Mouse (Mus musculus): ENCODE results near the gene Bsg. TPM values are rescaled to one million over a fixed set of nuclear protein-coding genes. Genes with fewer than 3 reads are reported as not detected.
"Not testable (repeated sequence)": the region's sequence is repeated elsewhere in the genome, so short reads cannot be mapped to it uniquely, and the experiment has no call there.

The Bsg gene
- polyA plus RNA-seq, 1 experiment from 2014 or later = 1,233 TPM

GRCm38 (mm10) chr10:79748496-79748895 lies 44.2 kb downstream of the Bsg start:
- Histone ChIP-seq H3K36me3 (ENCODE audit: control insufficient read depth, insufficient read depth, low read length) (peaks cover 2% of the 10 kb centered on the region; the same call in 1 of the 2 replicates), H3K27me3 (ENCODE audit: control insufficient read depth, insufficient read depth, low read length) (no peaks in the 10 kb centered on the region), H3K4me3 (ENCODE audit: low read depth, low read length) (no peak overlapping the region), H3K9me3 (replicated peaks; ENCODE audit: control insufficient read depth, low read length) (no peaks in the 10 kb centered on the region), H3K4me2 (no peak overlapping the region), H3K27ac (ENCODE audit: low read depth, low read length) (no peak overlapping the region), H3K4me1 (ENCODE audit: control insufficient read depth, insufficient read depth, low read length) (peaks cover 7% of the 10 kb centered on the region), H3K9ac (ENCODE audit: low read depth, low read length) (no peak overlapping the region)
- 70% methylated on average over 6 of the region's 6 CpGs for WGBS (ENCODE audit: insufficient replicate concordance)
- no peak for ATAC-seq (replicated peaks; ENCODE audit: insufficient number of reproducible peaks, low FRiP score, low TSS enrichment)

GRCm38 (mm10) chr10:79754856-79755516 lies 50.7 kb downstream of the Bsg start, which contains the start of gene Fgf22:
TSS of gene Fgf22 (plus strand) at chr10:79755076.
- Histone ChIP-seq H3K36me3 (ENCODE audit: control insufficient read depth, insufficient read depth, low read length) (peaks cover 21% of the 10 kb centered on the region), H3K4me1 (ENCODE audit: control insufficient read depth, insufficient read depth, low read length) (peaks cover 7% of the 10 kb centered on the region; the same call in 1 of the 2 replicates), H3K9ac (ENCODE audit: low read depth, low read length) (0 out of 2 replicates have a peak within 1 kb of the TSS, but pooled peaks have one; percentile 28), H3K9me3 (replicated peaks; ENCODE audit: control insufficient read depth, low read length) (no peaks in the 10 kb centered on the region), H3K4me3 (ENCODE audit: low read depth, low read length) (peak within 1 kb of the TSS; percentile 36), H3K27ac (ENCODE audit: low read depth, low read length) (no peak within 1 kb of the TSS), H3K27me3 (ENCODE audit: control insufficient read depth, insufficient read depth, low read length) (no peaks in the 10 kb centered on the region), H3K4me2 (peak within 1 kb of the TSS; percentile 71)
- peak; percentile 73 for ATAC-seq (replicated peaks; ENCODE audit: insufficient number of reproducible peaks, low FRiP score, low TSS enrichment)
- WGBS (ENCODE audit: insufficient replicate concordance) = 2% methylated on average over 36 of the region's 36 CpGs

GRCm38 (mm10) chr10:79755854-79756253 lies 51.6 kb downstream of the Bsg start:
- H3K27me3 ChIP-seq (ENCODE audit: control insufficient read depth, insufficient read depth, low read length) = no peaks in the 10 kb centered on the region
- peaks cover 7% of the 10 kb centered on the region; the same call in 1 of the 2 replicates for H3K4me1 ChIP-seq (ENCODE audit: control insufficient read depth, insufficient read depth, low read length)
- no peak overlapping the region for H3K4me2 ChIP-seq
- H3K9me3 ChIP-seq (replicated peaks; ENCODE audit: control insufficient read depth, low read length) = no peaks in the 10 kb centered on the region
- no peak overlapping the region for H3K9ac ChIP-seq (ENCODE audit: low read depth, low read length)
- 80% methylated on average over 3 of the region's 3 CpGs for WGBS (ENCODE audit: insufficient replicate concordance)
- no peak for ATAC-seq (replicated peaks; ENCODE audit: insufficient number of reproducible peaks, low FRiP score, low TSS enrichment)
- no peak overlapping the region for H3K4me3 ChIP-seq (ENCODE audit: low read depth, low read length)
- H3K27ac ChIP-seq (ENCODE audit: low read depth, low read length) = no peak overlapping the region
- H3K36me3 ChIP-seq (ENCODE audit: control insufficient read depth, insufficient read depth, low read length) = peaks cover 25% of the 10 kb centered on the region

- no peaks in the 10 kb centered on the region for H3K27me3 ChIP-seq (ENCODE audit: control insufficient read depth, insufficient read depth, low read length)
- peaks cover 7% of the 10 kb centered on the region; the same call in 1 of the 2 replicates for H3K4me1 ChIP-seq (ENCODE audit: control insufficient read depth, insufficient read depth, low read length)
- ATAC-seq (replicated peaks; ENCODE audit: insufficient number of reproducible peaks, low FRiP score, low TSS enrichment) = no peak
- H3K9ac ChIP-seq (ENCODE audit: low read depth, low read length) = no peak overlapping the region
- H3K4me2 ChIP-seq = no peak overlapping the region
- H3K9me3 ChIP-seq (replicated peaks; ENCODE audit: control insufficient read depth, low read length) = no peaks in the 10 kb centered on the region
- H3K4me3 ChIP-seq (ENCODE audit: low read depth, low read length) = no peak overlapping the region
- H3K27ac ChIP-seq (ENCODE audit: low read depth, low read length) = no peak overlapping the region
- WGBS (ENCODE audit: insufficient replicate concordance) = 87% methylated on average over 24 of the region's 24 CpGs
- H3K36me3 ChIP-seq (ENCODE audit: control insufficient read depth, insufficient read depth, low read length) = peaks cover 33% of the 10 kb centered on the region
Measured at GRCm38 (mm10) chr10:79756660-79757059, 52.4 kb downstream of the Bsg start.

GRCm38 (mm10) chr10:79759675-79760074 lies 55.4 kb downstream of the Bsg start:
- Histone ChIP-seq H3K36me3 (ENCODE audit: control insufficient read depth, insufficient read depth, low read length) (peaks cover 40% of the 10 kb centered on the region), H3K4me1 (ENCODE audit: control insufficient read depth, insufficient read depth, low read length) (peaks cover 23% of the 10 kb centered on the region)
- not testable (repeated sequence) for H3K27ac ChIP-seq (ENCODE audit: low read depth, low read length); H3K9me3 ChIP-seq (replicated peaks; ENCODE audit: control insufficient read depth, low read length); H3K9ac ChIP-seq (ENCODE audit: low read depth, low read length); H3K4me3 ChIP-seq (ENCODE audit: low read depth, low read length); ATAC-seq (replicated peaks; ENCODE audit: insufficient number of reproducible peaks, low FRiP score, low TSS enrichment); H3K4me2 ChIP-seq; H3K27me3 ChIP-seq (ENCODE audit: control insufficient read depth, insufficient read depth, low read length)
- WGBS (ENCODE audit: insufficient replicate concordance) = 88% methylated on average over 1 of the region's 1 CpGs

GRCm38 (mm10) chr10:79760603-79761143 lies 56.4 kb downstream of the Bsg start:
- Histone ChIP-seq H3K27ac (ENCODE audit: low read depth, low read length) (no peak overlapping the region), H3K4me3 (ENCODE audit: low read depth, low read length) (no peak overlapping the region), H3K4me2 (no peak overlapping the region), H3K27me3 (ENCODE audit: control insufficient read depth, insufficient read depth, low read length) (no peaks in the 10 kb centered on the region), H3K9me3 (replicated peaks; ENCODE audit: control insufficient read depth, low read length) (no peaks in the 10 kb centered on the region), H3K4me1 (ENCODE audit: control insufficient read depth, insufficient read depth, low read length) (peaks cover 26% of the 10 kb centered on the region), H3K36me3 (ENCODE audit: control insufficient read depth, insufficient read depth, low read length) (peaks cover 40% of the 10 kb centered on the region), H3K9ac (ENCODE audit: low read depth, low read length) (no peak overlapping the region)
- ATAC-seq (replicated peaks; ENCODE audit: insufficient number of reproducible peaks, low FRiP score, low TSS enrichment) = no peak
- WGBS (ENCODE audit: insufficient replicate concordance) = 89% methylated on average over 11 of the region's 11 CpGs

Other genes starting within 250 kb of the Bsg start
- not detected in 2 replicates for gene Vmn2r83, start 235.8 kb upstream of the Bsg start, polyA plus RNA-seq (2014; fragmentation: Nextera tagmentation; extraction: Ambion mirVana)
- 14.2 and 15.6 TPM in 2 replicates for gene Plpp2, start 170.7 kb upstream of the Bsg start, polyA plus RNA-seq (2014; fragmentation: Nextera tagmentation; extraction: Ambion mirVana)
- 26.5 and 29.3 TPM in 2 replicates for gene Mier2, start 149.3 kb upstream of the Bsg start, polyA plus RNA-seq (2014; fragmentation: Nextera tagmentation; extraction: Ambion mirVana)
- gene Theg, start 117.2 kb upstream of the Bsg start, polyA plus RNA-seq (2014; fragmentation: Nextera tagmentation; extraction: Ambion mirVana) = not detected in 2 replicates
- not detected in 2 replicates for gene C2cd4c, start 90.5 kb upstream of the Bsg start, polyA plus RNA-seq (2014; fragmentation: Nextera tagmentation; extraction: Ambion mirVana)
- gene Shc2, start 66.6 kb upstream of the Bsg start, polyA plus RNA-seq (2014; fragmentation: Nextera tagmentation; extraction: Ambion mirVana) = 1.3 and 2.6 TPM in 2 replicates
- not detected in 2 replicates for gene Odf3l2, start 58.8 kb upstream of the Bsg start, polyA plus RNA-seq (2014; fragmentation: Nextera tagmentation; extraction: Ambion mirVana)
- 1.1 and 1.5 TPM in 2 replicates for gene Madcam1, start 39.9 kb upstream of the Bsg start, polyA plus RNA-seq (2014; fragmentation: Nextera tagmentation; extraction: Ambion mirVana)
- gene Tpgs1, start 35.1 kb upstream of the Bsg start, polyA plus RNA-seq (2014; fragmentation: Nextera tagmentation; extraction: Ambion mirVana) = 47.4 and 48.6 TPM in 2 replicates
- gene Cdc34, start 22.3 kb upstream of the Bsg start, polyA plus RNA-seq (2014; fragmentation: Nextera tagmentation; extraction: Ambion mirVana) = 159 and 164 TPM in 2 replicates
- gene Gzmm, start 15.5 kb upstream of the Bsg start, polyA plus RNA-seq (2014; fragmentation: Nextera tagmentation; extraction: Ambion mirVana) = 0.40 and 1.0 TPM in 2 replicates
- gene Hcn2, start 12.1 kb downstream of the Bsg start, polyA plus RNA-seq (2014; fragmentation: Nextera tagmentation; extraction: Ambion mirVana) = 0.13 and 0.14 TPM in 2 replicates
- 22.7 and 23.6 TPM in 2 replicates for gene Polrmt, start 42.1 kb downstream of the Bsg start, polyA plus RNA-seq (2014; fragmentation: Nextera tagmentation; extraction: Ambion mirVana)
- gene Fgf22, start 50.6 kb downstream of the Bsg start, polyA plus RNA-seq (2014; fragmentation: Nextera tagmentation; extraction: Ambion mirVana) = 0.26 TPM in 1 of 2 replicates, not detected in the other
- gene Rnf126, start 62.5 kb downstream of the Bsg start, polyA plus RNA-seq (2014; fragmentation: Nextera tagmentation; extraction: Ambion mirVana) = 63.1 and 69.0 TPM in 2 replicates
- 11.4 TPM in 2 replicates for gene Fstl3, start 72.8 kb downstream of the Bsg start, polyA plus RNA-seq (2014; fragmentation: Nextera tagmentation; extraction: Ambion mirVana)
- not detected in 2 replicates for gene Prss57, start 86.5 kb downstream of the Bsg start, polyA plus RNA-seq (2014; fragmentation: Nextera tagmentation; extraction: Ambion mirVana)
- 66.6 and 70.1 TPM in 2 replicates for gene Palm, start 89.1 kb downstream of the Bsg start, polyA plus RNA-seq (2014; fragmentation: Nextera tagmentation; extraction: Ambion mirVana)
- gene Misp, start 116.5 kb downstream of the Bsg start, polyA plus RNA-seq (2014; fragmentation: Nextera tagmentation; extraction: Ambion mirVana) = 0.63 and 0.89 TPM in 2 replicates
- gene Ptbp1, start 149.9 kb downstream of the Bsg start, polyA plus RNA-seq (2014; fragmentation: Nextera tagmentation; extraction: Ambion mirVana) = 112 TPM in 2 replicates
- 2.5 and 3.9 TPM in 2 replicates for gene Prtn3, start 170.0 kb downstream of the Bsg start, polyA plus RNA-seq (2014; fragmentation: Nextera tagmentation; extraction: Ambion mirVana)
- gene Plppr3, start 170.1 kb downstream of the Bsg start, polyA plus RNA-seq (2014; fragmentation: Nextera tagmentation; extraction: Ambion mirVana) = 14.1 and 14.3 TPM in 2 replicates
- 0.31 and 0.49 TPM in 2 replicates for gene Elane, start 181.8 kb downstream of the Bsg start, polyA plus RNA-seq (2014; fragmentation: Nextera tagmentation; extraction: Ambion mirVana)
- not detected in 2 replicates for gene Cfd, start 186.4 kb downstream of the Bsg start, polyA plus RNA-seq (2014; fragmentation: Nextera tagmentation; extraction: Ambion mirVana)
- gene Med16, start 204.4 kb downstream of the Bsg start, polyA plus RNA-seq (2014; fragmentation: Nextera tagmentation; extraction: Ambion mirVana) = 30.9 and 32.0 TPM in 2 replicates
- gene Gm26602, start 206.4 kb downstream of the Bsg start, polyA plus RNA-seq (2014; fragmentation: Nextera tagmentation; extraction: Ambion mirVana) = 8.1 TPM in 1 of 2 replicates, not detected in the other
- gene Kiss1r, start 212.5 kb downstream of the Bsg start, polyA plus RNA-seq (2014; fragmentation: Nextera tagmentation; extraction: Ambion mirVana) = 0.15 and 0.31 TPM in 2 replicates
- gene R3hdm4, start 216.7 kb downstream of the Bsg start, polyA plus RNA-seq (2014; fragmentation: Nextera tagmentation; extraction: Ambion mirVana) = 87.6 and 89.2 TPM in 2 replicates
- gene Arid3a, start 222.6 kb downstream of the Bsg start, polyA plus RNA-seq (2014; fragmentation: Nextera tagmentation; extraction: Ambion mirVana) = 4.3 and 12.7 TPM in 2 replicates

All from heart, embryonic 11.5 days (tissue).